Mouse (Mus musculus) 3T3-L1 (cell line): Measurements from ENCODE around the gene Fam126b.
"Not testable (repeated sequence)": the region's sequence is repeated elsewhere in the genome, so short reads cannot be mapped to it uniquely, and the experiment has no call there.

ENCODE experiments used
- DNase-seq: peaks from one replicate; pipeline ENCODE4 v3.0.0-alpha.2; 2015; ENCODE audit warnings: low read depth, low spot score

The Fam126b gene

DNA sequence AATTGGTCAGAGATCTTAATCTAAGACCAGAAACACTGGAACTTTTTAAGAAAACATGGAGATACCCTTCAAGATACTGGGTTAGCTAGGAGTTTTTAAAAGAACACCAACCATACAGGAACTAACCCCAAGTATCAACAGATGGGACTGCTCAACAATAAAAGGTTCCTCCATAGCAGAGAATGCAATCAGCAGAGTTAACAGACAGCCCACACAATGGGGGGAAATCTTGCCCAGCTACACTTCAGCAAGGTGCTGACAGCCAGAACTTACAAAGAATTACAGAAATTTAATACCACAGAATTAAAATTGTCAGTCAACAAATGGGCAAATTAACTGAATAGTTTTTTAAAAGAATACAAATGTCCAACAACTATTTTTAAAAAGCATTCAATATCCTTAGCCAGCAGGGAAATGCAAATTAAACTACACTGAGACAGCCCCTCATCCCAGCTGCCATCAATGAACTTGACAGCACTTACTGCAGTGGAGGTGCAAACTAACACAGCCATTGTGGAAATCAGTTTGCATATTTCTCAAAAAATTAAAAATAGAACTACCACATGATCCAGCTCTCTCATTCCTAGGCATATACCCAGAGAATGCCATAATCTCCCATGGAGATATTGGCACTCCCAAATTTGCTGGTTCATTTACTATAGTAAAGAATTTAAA is 17.5 kb downstream of the Fam126b start:
- DNase-seq: no peak

DNA sequence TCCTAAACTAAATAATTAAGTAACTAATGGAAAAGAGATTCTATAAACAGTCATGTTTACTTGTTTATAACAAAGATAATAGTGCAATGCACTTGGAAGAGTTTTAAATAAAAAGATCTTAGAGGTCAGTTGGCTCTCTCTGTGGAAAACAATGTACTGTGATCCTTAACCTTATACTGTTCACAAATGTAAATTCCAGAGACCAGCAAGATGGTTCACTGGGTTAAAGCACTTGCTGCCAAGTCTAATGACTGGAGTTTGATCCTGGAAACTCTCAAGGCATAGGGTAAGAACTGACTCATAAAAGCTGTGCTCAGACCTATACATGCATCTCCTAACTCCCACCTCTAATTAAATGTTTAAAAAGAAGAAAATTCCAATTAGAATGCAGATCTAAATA is 19.5 kb downstream of the Fam126b start:
- no peak for DNase-seq

DNA sequence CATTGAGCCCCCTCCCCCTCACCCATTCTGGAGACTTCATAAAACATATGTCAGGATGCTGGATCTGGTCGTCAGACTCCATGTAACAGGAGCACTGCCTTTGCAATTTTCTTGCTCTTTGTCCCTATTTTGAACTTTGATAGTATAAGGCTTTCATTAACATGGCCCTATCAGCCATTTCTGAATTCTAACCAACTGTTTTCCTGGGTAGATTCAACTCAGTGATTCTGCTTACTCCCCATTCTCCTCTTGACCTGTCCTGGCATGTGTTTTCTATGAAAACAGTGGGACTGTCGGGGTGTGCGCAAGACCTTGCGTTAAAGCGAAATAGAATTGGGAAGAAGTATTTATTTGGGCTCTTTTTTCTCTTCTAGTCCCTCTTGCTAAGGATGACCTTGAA is 21.1 kb downstream of the Fam126b start:
- DNase-seq: no peak

DNA sequence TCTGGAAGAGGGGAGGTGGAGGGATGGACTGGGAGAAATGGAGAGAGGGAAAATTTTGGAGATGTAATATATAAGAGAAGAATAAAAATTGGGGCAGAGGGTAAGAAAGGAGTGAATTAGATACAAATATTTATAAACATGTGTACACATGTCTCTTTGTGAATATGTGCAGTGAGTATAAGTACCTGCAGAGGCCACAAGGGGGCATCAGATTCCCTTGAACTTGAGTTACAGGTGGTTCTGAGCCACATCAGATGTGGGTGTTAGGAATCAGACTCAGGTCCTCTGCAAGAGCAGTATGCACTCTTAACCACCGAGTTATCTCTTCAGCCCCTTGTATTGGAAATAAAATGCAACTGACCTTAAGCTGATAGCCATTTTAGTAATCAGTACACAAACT is 23.7 kb downstream of the Fam126b start:
- DNase-seq: peak; percentile 67

DNA sequence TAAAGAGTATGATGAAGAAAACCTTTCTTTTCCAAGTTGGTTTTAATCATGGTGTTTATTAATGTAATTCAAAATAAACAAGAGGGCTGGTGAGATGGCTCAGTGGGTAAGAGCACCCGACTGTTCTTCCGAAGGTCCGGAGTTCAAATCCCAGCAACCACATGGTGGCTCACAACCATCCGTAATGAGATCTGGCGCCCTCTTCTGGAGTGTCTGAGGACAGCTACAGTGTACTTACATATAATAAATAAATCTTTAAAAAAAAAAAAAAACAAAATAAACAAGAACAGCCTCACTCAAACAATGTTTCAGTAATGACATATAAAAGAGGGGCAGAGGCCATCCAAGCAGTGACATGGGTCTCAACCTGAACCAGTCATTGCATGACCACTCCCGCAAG is 25.8 kb downstream of the Fam126b start:
- not testable (repeated sequence) for DNase-seq

DNA sequence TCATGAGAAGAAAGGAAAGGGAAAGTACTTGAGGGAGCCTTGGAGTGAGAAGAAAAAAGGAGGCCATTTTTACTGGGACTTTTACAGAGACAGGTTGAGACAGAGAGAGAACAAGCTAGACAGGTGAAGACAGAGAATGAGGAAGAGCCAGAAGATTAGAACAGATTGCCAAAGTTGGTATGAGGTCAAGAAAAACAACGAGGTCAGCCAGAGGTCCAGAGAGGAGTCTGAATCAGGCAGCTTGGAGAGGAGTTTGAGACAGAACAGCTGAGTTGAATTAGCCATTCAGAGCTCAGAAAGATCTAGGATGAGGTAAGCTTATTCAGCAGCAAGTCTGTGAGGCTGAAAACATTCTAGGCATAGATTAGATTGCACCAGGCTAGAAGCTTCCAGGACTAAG is 44.7 kb downstream of the Fam126b start:
- DNase-seq: peak; percentile 23

DNA sequence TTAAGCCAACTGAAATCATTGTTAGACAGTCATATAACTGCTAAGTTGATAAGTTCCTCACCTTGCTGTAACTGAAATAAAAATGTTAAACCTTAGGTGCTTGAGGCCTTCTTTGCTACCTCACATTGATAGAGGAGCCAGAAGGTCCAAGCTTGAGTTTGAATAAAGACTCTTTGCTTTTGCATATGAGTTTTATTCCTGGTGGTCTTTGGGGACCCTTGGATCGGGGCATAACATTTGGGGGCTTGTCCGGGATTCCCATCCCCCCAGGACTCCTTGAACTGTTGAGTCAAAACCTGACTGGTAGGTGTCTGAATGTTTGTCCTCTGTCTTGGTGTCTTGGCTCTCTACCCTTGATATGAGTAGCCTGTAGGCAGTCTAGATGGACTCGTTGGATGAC is 78.9 kb downstream of the Fam126b start:
- DNase-seq: no peak

DNA sequence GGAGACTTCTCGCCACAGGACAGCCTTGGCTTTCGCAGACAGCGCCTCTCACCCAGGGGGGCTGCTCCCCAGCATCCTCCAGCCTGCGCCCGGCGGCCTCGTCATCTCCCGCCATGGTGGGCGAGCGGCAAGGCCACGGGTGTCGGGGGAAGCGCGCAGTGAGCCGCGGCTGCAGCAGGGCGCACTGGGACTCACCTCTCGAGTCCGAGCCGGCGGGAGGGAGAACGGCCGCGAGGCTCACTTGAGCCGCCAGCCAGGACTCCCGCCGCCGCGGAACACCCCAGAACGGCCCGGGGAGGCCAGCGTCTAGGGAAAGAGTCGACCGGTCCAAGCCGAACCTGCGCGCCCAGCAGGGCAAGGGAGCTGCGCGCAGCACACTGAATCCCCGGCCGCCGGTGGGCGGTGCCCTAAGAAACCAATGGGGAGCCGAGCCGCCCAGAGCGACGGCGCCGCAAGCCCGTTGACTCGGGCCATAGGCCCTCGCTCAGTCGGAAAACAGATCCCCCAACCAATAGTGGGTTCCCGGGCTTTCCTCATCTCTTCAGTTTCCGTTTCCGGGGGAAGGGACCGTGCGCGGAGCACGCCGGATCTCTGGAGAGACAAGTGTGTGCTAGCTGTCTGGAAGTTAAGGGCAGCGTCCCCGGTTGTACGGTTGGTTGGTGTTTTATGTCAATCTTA is 81.4 kb downstream of the Fam126b start, which contains the start of gene Orc2:
Orc2 (minus strand) TSS at position 533 of the 678 bp plus-strand sequence.
- peak; percentile 96 for DNase-seq

DNA sequence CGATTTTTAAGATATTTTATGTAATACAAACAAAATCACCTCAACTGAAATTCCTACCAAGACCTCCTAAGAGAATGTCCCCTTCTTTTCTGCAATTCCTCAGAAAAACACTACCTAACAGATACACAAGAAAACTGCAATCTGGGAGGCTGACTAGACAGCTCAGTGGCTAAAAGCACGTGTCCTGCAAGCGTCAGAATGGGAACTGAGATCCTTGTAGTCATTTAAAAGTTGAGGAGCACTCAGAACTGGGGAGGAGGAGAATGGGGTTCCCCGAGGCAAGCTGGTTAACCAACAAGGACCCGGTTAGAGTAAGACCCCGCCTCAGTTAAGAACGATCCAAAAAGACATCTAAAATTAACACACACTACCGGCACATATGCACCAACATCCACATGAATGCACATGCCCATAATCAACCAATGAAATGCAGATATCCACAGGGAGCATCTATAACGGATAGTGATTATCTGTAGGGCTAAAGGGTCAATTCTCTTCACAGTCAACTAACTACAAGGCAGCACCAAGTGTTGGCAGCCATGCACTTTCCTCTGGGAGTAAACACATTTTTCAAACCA is 82.2 kb downstream of the Fam126b start:
- DNase-seq: peak; percentile 28

DNA sequence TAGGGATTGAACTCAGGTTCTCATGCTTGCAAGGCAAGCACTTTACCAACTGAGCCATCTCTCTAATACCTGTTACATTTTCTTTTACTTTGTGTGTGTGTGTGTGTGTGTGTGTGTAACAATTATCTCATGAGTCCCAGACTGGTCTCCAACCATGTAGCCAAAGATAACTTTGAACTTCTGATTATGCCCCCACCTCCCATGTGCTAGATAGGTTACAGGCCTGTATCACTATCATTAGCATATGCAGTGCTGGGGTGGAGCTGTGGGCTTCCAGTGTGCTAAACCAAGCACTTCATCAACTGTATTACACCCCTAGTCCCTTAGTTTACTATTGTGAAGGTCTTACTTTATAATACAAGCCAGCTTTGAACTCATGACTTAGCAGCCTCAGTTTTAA is 83.0 kb downstream of the Fam126b start:
- DNase-seq: no peak

DNA sequence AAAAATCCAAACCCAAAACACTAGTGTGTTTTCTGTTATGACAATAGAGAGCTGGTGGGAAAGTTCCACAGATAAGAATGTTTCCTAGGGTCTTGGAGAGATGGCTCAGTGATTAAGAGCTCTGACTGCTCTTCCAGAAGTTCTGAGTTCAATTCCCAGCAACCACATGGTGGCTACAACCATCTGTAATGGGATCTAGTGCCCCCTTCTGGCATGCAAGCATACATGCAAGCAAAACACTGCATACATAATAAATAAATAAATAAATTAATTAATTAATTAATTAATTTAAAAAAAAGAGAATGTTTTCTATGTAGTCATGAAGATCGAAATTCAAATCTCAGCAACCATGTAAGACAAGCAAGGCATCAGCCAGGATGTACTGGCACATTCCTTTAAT is 87.4 kb downstream of the Fam126b start:
- DNase-seq: no peak

DNA sequence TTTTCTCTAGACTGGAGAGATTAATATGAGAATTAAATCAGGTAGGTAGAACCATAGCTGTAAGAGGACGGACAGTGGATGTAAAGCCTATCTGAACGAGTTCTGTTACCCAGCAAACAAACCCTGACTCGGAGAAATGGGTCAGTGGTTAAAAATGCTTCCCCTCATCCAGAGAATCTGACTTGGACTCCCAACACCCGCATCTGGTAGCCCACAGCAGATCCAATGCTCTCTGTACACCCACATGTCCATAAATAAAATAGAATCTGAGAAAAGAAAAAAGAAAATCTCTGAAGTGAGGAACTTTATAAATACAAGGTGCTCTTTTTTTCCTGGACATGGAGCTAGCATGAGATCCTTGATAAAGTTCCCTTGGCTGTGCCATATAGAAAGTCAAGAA is 88.4 kb downstream of the Fam126b start:
- no peak for DNase-seq

DNA sequence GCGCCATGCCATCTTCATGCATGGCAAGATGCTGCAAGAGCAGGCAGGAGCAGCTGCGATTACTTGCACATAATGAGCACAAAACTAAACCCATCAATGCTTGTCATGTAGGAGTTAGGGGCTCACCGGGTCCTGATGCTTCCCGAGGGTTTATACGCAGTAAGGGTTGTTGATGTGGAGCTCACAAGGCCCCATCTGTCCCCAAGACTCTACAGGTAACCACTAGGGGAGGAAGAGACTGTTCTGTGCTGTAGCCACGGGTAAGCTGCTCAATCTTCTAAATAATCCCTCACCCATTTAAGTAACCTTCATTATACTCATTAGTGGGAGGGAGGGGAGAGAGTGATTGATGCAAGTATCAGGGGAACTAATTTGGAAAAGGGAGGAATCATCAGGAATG is 90.5 kb downstream of the Fam126b start:
- no peak for DNase-seq

DNA sequence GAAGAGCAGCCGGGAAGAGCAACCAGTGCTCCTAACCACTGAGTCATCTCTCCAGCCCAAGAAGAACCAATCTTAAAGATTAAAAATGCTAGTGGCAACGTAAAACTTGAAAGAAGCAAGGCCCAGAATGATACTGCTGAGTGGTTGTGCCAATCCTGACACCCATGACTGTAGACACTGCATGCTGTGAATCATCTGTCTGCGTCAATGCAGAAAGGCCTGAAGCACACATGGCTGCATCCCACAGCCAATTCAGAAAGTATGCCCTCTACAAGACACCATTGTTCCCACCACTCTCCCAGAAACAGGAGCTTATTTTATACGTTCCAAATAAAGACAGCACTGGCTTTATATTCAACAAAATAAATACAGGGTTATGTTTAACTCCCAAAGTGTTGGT is 103.5 kb downstream of the Fam126b start:
- no peak for DNase-seq

DNA sequence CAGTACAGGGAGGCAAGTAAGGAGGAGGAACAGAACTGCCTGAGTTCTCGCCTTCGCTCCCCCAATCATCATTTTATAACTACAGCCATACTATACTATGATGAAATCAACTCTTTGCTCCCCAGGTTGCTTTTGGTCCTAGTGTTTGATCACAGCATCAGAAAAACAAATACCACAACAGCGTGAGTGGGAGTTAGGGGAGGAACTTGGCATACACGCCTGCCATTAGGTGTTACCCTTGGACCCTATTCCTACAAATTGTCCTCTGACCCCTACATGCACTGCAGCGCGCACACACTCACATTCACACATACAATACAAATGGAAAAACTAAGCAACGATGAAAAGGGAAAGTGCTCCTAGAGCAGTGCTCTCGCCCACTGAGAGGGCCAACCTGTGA is 110.5 kb downstream of the Fam126b start:
- no peak for DNase-seq
